Mouse (Mus musculus) midbrain, embryonic 13.5 days (tissue): ENCODE data around the gene Tbx21. TPM values are rescaled to one million over a fixed set of nuclear protein-coding genes. Genes with fewer than 3 reads are reported as not detected.
A peak's percentile ranks its signal among the peaks of the same experiment; 100 is the strongest.

Experiments used
- ATAC-seq: fragments of 200-750 bp; cut with Nextera tagmentation; 2 replicates; pipeline ENCODE4 v1.8.0; 2017; ENCODE audit warnings: mild to moderate bottlenecking, moderate TSS enrichment, moderate library complexity
- H3K27ac ChIP-seq: fragments of 300-500 bp; sonication (generic); 2 replicates; pipeline ENCODE4 v1.5.1; 2015; ENCODE audit warnings: inconsistent platforms, mild to moderate bottlenecking, moderate library complexity
- H3K27me3 ChIP-seq: fragments of 300-500 bp; sonication (generic); 2 replicates; pipeline ENCODE4 v1.6.1; 2015; ENCODE audit warnings: mild to moderate bottlenecking, inconsistent platforms
- H3K36me3 ChIP-seq: fragments of 300-500 bp; sonication (generic); 2 replicates; pipeline ENCODE4 v1.6.1; 2015; ENCODE audit warnings: mild to moderate bottlenecking, inconsistent platforms
- H3K4me1 ChIP-seq: fragments of 300-500 bp; sonication (generic); replicated peaks from 2 replicates; pipeline ENCODE4 v1.6.1; 2015; ENCODE audit warnings: inconsistent platforms
- H3K4me2 ChIP-seq: fragments of 300-500 bp; sonication (generic); replicated peaks from 2 replicates; pipeline ENCODE4 v1.6.1; 2015; ENCODE audit warnings: moderate library complexity, mild to moderate bottlenecking, inconsistent platforms
- H3K4me3 ChIP-seq: fragments of 300-500 bp; sonication (generic); replicated peaks from 2 replicates; pipeline ENCODE4 v1.5.1; 2015; ENCODE audit warnings: mild to moderate bottlenecking, inconsistent platforms
- H3K9ac ChIP-seq: fragments of 300-500 bp; sonication (generic); replicated peaks from 2 replicates; pipeline ENCODE4 v1.6.1; 2015; ENCODE audit warnings: mild to moderate bottlenecking, inconsistent platforms
- H3K9me3 ChIP-seq: fragments of 300-500 bp; sonication (generic); 2 replicates; pipeline ENCODE4 v1.6.1; 2016; ENCODE audit warnings: mild to moderate bottlenecking, inconsistent platforms
- WGBS: fragments of 180-500 bp; shearing (Covaris S2); methylation state at CpG from one replicate; pipeline ENCODE4 v1.1.7; 2015; 5-methylcytosine and 5-hydroxymethylcytosine counted together
- polyA plus RNA-seq: library from polyadenylated mRNA; unstranded; fragments of >200 nt; fragmentation: Nextera tagmentation; extraction: Ambion mirVana; gene quantifications from 2 replicates; pipeline ENCODE4 v1.2.1, GENCODE M21; 2015

Gene Tbx21
- polyA plus RNA-seq, 1 experiment from 2014 or later = 0.16 TPM

- Histone ChIP-seq H3K27ac (no peak overlapping the region), H3K4me1 (peaks cover 24% of the 10 kb centered on the region), H3K27me3 (peaks cover 41% of the 10 kb centered on the region), H3K4me2 (no peak overlapping the region), H3K36me3 (no peaks in the 10 kb centered on the region), H3K9ac (no peak overlapping the region), H3K9me3 (no peaks in the 10 kb centered on the region), H3K4me3 (no peak overlapping the region)
- no peak for ATAC-seq
- 74% methylated on average over 3 of the region's 3 CpGs for WGBS
Measured at GRCm38 (mm10) chr11:97128956-97129355, 13.8 kb upstream of the Tbx21 start.

DNA sequence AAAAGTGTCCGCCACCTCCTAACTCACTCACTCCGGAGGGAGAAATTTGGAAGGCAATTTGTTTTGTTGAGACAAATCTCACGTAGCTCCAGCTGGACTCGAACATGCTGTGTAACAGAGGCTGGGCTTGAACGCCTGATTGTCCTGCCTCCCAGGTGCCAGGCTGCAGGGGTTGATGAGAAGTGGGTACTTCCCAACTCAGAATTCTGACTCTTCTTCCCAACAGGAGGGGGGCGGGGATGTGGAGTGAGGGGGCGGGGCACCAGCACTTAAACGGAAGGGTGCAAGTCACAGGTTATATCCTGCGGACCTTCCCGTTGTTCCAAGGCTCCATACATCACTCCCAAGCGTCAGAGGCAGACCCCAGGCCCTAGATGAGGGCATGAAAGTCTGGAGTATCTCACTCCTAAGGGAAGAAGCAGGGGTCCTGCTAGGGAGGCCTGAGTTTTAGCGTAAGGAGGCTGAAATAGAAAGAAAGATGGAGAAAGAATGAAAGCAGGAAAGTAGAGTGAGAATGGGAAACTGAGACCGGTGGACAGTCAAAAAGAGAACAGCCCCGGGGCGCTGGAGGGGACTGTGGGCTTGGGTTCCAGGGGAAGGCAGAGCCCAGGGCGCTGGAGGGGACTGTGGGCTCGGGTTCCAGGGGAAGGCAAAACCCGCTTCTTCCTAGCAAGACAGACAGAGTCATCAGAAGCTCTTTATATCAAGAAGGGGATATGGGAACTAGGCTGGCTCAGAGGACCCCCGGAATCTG, 12.5 kb upstream of the Tbx21 start:
- peaks cover 31% of the 10 kb centered on the region for H3K4me1 ChIP-seq
- no peaks in the 10 kb centered on the region for H3K36me3 ChIP-seq
- ATAC-seq = no peak
- H3K9me3 ChIP-seq = no peaks in the 10 kb centered on the region
- H3K27ac ChIP-seq = no peak overlapping the region
- H3K4me2 ChIP-seq = peak overlapping the region; percentile 73
- peak overlapping the region; percentile 43 for H3K4me3 ChIP-seq
- 0 out of 2 replicates have a peak overlapping the region, but pooled peaks have one; percentile 53 for H3K9ac ChIP-seq
- 16% methylated on average over 19 of the region's 19 CpGs for WGBS
- peaks cover 36% of the 10 kb centered on the region for H3K27me3 ChIP-seq

DNA sequence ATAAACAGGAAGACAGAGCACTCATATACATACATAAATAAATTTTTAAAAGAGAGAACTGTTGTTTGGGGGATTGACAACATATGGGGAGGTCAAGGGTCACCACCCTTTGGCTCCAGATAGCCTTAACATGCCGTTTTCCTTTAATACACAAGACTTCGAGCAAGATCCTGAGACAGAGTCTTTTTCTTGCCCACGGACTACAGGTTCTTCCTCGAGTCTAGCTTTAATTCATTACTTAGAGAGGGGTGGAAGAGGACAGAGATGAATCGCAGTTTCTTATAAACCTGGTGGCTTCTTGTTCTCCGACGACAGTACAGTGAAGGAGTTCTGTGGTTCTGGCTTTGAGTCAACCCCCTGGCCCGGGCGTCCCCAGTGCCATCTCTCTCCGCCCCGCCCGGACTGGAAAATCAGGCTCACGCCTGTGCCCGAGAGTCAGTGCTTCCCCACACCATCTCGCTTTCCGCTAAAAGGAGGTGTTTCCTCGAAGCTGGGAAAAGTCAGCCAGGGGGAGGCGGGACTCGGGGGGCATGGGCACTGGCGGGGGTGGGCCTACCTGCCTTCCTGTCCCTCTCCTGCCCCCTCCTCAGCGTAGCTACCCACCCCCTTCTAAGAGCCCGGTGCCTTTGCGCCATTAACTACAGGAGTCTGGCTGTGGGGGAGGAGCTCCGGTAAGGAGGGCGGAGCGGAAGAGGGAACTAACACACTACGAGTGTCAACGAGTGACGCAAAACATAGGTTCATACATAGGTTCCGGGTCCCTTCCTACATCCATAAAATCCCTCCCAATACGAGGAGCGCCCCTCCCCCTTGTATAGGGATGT, 11.7 kb upstream of the Tbx21 start:
- H3K4me2 ChIP-seq = peak overlapping the region; percentile 73
- WGBS = 5% methylated on average over 32 of the region's 32 CpGs
- H3K27me3 ChIP-seq = peaks cover 36% of the 10 kb centered on the region
- peak; percentile 73; the same call in 1 of the 2 replicates for ATAC-seq
- no peaks in the 10 kb centered on the region for H3K9me3 ChIP-seq
- H3K27ac ChIP-seq = no peak overlapping the region
- no peaks in the 10 kb centered on the region for H3K36me3 ChIP-seq
- peak overlapping the region; percentile 43 for H3K4me3 ChIP-seq
- H3K4me1 ChIP-seq = peaks cover 31% of the 10 kb centered on the region
- H3K9ac ChIP-seq = peak overlapping the region; percentile 53; the same call in 1 of the 2 replicates

DNA sequence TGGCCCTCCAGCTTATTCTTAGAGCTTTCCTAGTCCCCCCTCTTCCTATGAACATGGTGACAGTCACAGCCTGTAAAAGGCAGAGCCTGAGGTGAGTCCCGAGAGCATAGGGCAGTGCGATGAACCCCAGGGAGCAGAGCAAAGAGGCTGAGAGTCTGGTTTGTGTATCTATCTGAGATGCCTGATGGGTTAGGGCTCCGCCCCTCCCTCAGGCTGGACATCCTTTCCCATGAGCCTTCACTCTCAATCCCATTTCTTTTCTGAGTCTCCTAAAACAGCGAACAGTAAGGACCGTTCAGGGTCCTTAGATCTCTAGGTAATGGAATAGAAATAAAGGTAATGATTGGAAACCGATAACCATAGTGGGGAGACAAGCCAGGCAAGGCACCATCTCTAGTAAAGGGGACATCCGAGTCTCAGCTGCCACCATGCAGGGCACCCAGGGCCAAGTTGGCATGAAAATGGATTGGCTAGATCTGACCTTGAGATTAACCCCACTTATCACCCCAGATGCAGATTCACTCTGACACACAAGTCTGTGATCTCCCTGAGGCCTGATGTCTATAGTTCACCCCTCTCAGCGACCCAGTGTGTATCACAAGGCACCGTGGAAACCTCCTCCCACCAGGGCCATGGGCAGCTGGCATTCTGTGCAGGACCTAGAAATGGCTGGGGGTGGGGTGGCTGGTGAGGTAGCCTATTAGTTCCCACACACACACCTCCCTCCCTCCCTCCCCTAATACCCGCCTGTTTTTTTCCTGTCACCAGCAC, 9.3 kb upstream of the Tbx21 start:
- Histone ChIP-seq H3K9me3 (no peaks in the 10 kb centered on the region), H3K27me3 (peaks cover 31% of the 10 kb centered on the region), H3K9ac (no peak overlapping the region), H3K4me2 (no peak overlapping the region), H3K27ac (no peak overlapping the region), H3K4me3 (no peak overlapping the region), H3K4me1 (peaks cover 31% of the 10 kb centered on the region), H3K36me3 (no peaks in the 10 kb centered on the region)
- ATAC-seq = no peak
- 57% methylated on average over 10 of the region's 10 CpGs for WGBS

DNA sequence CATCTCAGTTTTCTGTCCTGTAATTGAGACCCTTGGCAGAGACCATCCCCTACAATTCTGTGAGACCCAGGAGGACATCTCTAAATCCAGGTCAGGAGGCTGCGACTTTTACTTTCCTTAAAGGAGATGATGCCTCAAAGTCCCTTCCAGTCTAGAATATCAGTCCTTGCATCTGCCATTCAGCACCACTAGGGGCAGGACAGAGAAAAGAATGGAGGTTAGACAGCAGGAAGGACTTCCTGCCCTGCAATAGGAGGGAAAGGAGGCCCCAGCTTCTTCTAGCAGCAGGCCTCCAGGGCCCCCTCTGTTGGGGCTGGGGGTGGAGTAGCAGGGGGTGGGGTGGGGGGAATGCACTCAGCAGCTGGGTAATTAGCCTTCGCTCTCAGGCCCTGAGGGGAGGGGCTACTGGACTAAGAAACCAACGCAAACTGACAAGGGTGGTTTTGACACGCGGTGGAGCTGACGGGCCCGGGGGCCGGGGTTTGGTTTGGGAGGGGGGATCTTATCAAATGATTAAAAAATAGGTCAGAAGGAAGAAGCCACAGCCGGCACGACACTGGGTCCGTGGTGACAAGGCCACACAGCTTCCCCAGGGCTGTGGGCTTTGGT, 8.3 kb upstream of the Tbx21 start:
- no peaks in the 10 kb centered on the region for H3K9me3 ChIP-seq
- H3K27ac ChIP-seq = no peak overlapping the region
- no peak overlapping the region for H3K4me2 ChIP-seq
- no peak overlapping the region for H3K9ac ChIP-seq
- H3K36me3 ChIP-seq = no peaks in the 10 kb centered on the region
- peaks cover 31% of the 10 kb centered on the region for H3K27me3 ChIP-seq
- no peak for ATAC-seq
- peaks cover 31% of the 10 kb centered on the region for H3K4me1 ChIP-seq
- H3K4me3 ChIP-seq = no peak overlapping the region
- WGBS = 8% methylated on average over 11 of the region's 11 CpGs

GRCm38 (mm10) chr11:97120641-97121040, 5.5 kb upstream of the Tbx21 start:
- no peak overlapping the region for H3K4me2 ChIP-seq
- H3K27me3 ChIP-seq = peaks cover 35% of the 10 kb centered on the region
- no peak overlapping the region for H3K27ac ChIP-seq
- H3K4me1 ChIP-seq = peaks cover 19% of the 10 kb centered on the region
- WGBS = 66% methylated on average over 3 of the region's 3 CpGs
- no peak for ATAC-seq
- no peaks in the 10 kb centered on the region for H3K36me3 ChIP-seq
- H3K9ac ChIP-seq = peak overlapping the region; percentile 17; the same call in 1 of the 2 replicates
- H3K4me3 ChIP-seq = no peak overlapping the region
- H3K9me3 ChIP-seq = no peaks in the 10 kb centered on the region

- Histone ChIP-seq H3K9ac (no peak overlapping the region), H3K4me3 (no peak overlapping the region), H3K4me1 (peaks cover 22% of the 10 kb centered on the region), H3K27me3 (peaks cover 39% of the 10 kb centered on the region), H3K36me3 (no peaks in the 10 kb centered on the region), H3K9me3 (no peaks in the 10 kb centered on the region), H3K27ac (no peak overlapping the region), H3K4me2 (no peak overlapping the region)
- ATAC-seq = no peak
- 57% methylated on average over 10 of the region's 10 CpGs for WGBS
Measured at GRCm38 (mm10) chr11:97120221-97120620, 5.1 kb upstream of the Tbx21 start.

DNA sequence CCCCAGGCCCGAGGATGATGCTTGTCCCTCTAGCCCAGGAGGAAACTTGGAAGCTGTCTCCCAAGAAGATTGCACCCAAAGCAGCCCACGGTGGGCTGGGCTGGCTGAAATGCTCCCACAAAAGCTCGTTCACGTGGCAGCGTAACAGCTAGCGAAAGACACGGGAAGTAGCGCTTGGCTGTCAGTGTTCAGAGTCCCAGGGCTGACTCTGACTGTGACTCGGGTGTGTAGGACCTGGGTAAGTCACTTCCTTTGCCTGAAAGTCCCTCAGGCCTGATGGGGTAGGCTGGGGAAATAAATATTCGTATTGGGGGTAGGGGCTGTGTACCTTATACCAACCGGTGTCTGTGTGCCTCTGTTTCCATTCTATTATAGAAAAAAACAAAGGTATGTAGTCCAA, 666 bp upstream of the Tbx21 start:
- Histone ChIP-seq H3K27me3 (peaks cover 75% of the 10 kb centered on the region), H3K36me3 (no peaks in the 10 kb centered on the region), H3K27ac (no peak overlapping the region), H3K9me3 (no peaks in the 10 kb centered on the region), H3K4me3 (no peak overlapping the region), H3K9ac (no peak overlapping the region), H3K4me2 (no peak overlapping the region), H3K4me1 (peaks cover 17% of the 10 kb centered on the region)
- WGBS = 4% methylated on average over 11 of the region's 11 CpGs
- no peak for ATAC-seq

DNA sequence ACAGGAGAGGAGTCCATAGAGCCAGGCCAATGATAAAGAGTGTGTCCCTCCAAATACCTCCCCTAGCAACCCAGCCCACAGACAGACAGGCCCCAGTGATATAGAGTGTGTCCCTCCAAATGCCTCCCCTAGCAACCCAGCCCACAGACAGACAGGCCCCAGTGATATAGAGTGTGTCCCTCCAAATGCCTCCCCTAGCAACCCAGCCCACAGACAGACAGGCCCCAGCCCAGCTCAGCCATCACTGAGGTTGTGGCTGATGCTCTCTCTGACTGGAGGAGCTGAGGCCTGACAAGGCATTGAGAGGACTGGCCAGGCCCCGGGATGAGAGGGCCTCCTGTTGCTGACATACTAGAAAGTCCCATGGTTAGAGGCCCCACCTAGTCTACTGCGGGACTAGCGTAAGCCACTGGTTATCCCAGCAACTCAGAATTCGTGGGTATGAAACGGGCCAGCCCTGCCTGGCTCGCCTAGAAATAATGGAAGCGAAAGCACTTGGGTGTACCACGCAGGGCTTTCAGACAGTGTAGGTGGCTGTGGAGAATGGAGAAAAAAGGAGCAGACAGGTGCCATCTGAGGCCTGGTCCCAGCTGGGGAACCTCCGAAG, 2.5 kb downstream of the Tbx21 start:
- WGBS = 80% methylated on average over 9 of the region's 9 CpGs
- no peak overlapping the region for H3K27ac ChIP-seq
- H3K36me3 ChIP-seq = no peaks in the 10 kb centered on the region
- no peak overlapping the region for H3K4me3 ChIP-seq
- no peaks in the 10 kb centered on the region for H3K9me3 ChIP-seq
- no peak overlapping the region for H3K9ac ChIP-seq
- peaks cover 17% of the 10 kb centered on the region for H3K4me1 ChIP-seq
- no peak for ATAC-seq
- H3K27me3 ChIP-seq = peaks cover 59% of the 10 kb centered on the region
- no peak overlapping the region for H3K4me2 ChIP-seq

- ATAC-seq = no peak
- H3K27me3 ChIP-seq = peaks cover 23% of the 10 kb centered on the region
- H3K9ac ChIP-seq = no peak overlapping the region
Measured at GRCm38 (mm10) chr11:97108976-97109375, 6.2 kb downstream of the Tbx21 start.

GRCm38 (mm10) chr11:97104091-97104483, 11.0 kb downstream of the Tbx21 start:
- Histone ChIP-seq H3K27me3 (peaks cover 11% of the 10 kb centered on the region), H3K4me3 (no peak overlapping the region), H3K4me2 (no peak overlapping the region), H3K9me3 (no peaks in the 10 kb centered on the region), H3K4me1 (no peaks in the 10 kb centered on the region), H3K27ac (no peak overlapping the region), H3K36me3 (no peaks in the 10 kb centered on the region), H3K9ac (no peak overlapping the region)
- no peak for ATAC-seq
- WGBS = 95% methylated on average over 9 of the region's 9 CpGs

More at GRCm38 (mm10) chr11:97108976-97109375, 6.2 kb downstream of the Tbx21 start:
- H3K36me3 ChIP-seq = no peaks in the 10 kb centered on the region
- no peak overlapping the region for H3K4me2 ChIP-seq
- 75% methylated on average over 16 of the region's 16 CpGs for WGBS
- H3K9me3 ChIP-seq = no peaks in the 10 kb centered on the region
- peaks cover 1% of the 10 kb centered on the region; the same call in 1 of the 2 replicates for H3K4me1 ChIP-seq
- H3K4me3 ChIP-seq = no peak overlapping the region
- H3K27ac ChIP-seq = no peak overlapping the region
